Mouse (Mus musculus) C2C12 (cell line): ENCODE results near the gene Nek5.

Experiments
- CEBPB ChIP-seq: IDR thresholded peaks from one replicate; pipeline ENCODE4 v1.6.1; 2011; ENCODE audit warnings: low read depth, mild to moderate bottlenecking, control low read depth, moderate library complexity
- CTCF ChIP-seq: IDR thresholded peaks from one replicate; pipeline ENCODE4 v1.5.1; 2011; ENCODE audit not compliant: control insufficient read depth, insufficient read depth, insufficient read length
- MAX ChIP-seq: IDR thresholded peaks from one replicate; pipeline ENCODE4 v1.6.1; 2011; ENCODE audit warnings: mild to moderate bottlenecking, control low read depth
- MYOG ChIP-seq: IDR thresholded peaks from one replicate; pipeline ENCODE4 v1.6.1; 2011; ENCODE audit not compliant: control insufficient read depth, insufficient read length; ENCODE audit errors: extremely low read depth
- USF1 ChIP-seq: IDR thresholded peaks from one replicate; pipeline ENCODE4 v1.6.1; 2011; ENCODE audit warnings: low read depth, mild to moderate bottlenecking, control low read depth, moderate library complexity

DNA sequence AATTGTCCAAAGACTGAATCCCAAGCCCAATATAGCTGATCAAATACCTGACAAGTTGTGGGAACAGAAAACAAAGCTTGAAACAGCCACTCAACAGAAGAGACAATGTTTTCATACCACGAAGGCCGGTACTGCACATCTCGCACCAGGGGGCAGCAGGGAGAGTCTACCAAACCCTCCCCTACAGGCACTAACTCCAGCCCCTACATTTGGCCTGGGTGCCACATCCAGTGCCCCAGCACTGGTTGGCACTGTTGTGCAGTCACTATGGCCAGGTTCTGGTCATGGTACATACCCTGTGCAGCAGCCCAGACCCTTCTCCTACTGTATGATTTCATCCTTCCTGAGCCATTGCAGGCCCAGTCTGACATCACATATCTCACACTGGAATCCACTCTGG is 95.9 kb downstream of the Nek5 start:
- TF ChIP-seq CTCF (no peak), MAX (no peak), CEBPB (no peak), MYOG (no peak), USF1 (no peak)
